Mouse (Mus musculus): Measurements from ENCODE around the gene Azi2. TPM values are rescaled to one million over a fixed set of nuclear protein-coding genes. Genes with fewer than 3 reads are reported as not detected.

Azi2 gene
- 151 to 231 TPM (median 193 TPM) in 3 replicates for total RNA-seq (2017)

DNA sequence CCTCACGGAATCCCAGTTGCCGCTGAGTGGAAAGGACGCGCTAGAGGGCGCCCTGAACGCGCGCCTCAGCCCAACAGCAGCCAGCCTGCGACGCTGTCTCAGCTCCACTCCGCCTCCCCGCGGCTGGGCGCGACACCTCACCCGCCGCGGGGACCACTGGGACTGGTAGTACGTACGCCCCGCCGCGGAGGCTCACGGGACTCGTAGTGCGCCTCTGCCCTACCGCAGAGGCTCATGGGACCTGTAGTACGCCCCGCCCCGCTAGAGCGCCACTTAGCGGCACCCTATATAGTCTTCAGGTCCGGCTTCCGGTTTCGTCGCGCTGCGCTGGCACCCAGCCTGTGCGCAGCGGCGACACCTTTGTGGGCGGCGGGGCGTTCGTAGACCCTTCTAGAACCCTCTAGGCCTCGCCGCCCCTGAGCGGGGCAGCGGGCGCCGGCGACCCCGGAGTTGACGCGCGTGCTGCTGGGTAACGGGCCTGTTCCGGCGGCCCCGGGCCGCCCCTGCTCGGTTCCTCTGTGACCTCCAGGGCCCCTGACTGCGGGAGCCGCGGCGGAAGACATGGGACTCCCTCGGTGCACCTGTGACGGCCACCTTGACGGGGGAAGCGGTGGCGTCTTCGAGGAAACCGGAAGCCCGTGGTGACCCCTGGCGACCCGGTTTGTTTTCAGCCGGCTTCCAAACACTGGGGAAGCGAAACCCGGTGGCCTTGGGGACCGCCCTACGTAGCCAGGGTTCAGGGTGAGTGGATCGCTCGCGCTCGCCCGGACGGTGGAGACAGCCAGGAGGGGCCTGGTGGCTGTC, at the start of gene Azi2:
Gene Azi2, plus strand, starts transcription at position 282 of the 804 bp plus-strand sequence.
- ATAC-seq (replicated peaks; ENCODE audit: insufficient number of reproducible peaks, low FRiP score, low TSS enrichment, poor library complexity, severe bottlenecking), result peak; percentile 94

- ATAC-seq (replicated peaks; ENCODE audit: insufficient number of reproducible peaks, low FRiP score, low TSS enrichment, poor library complexity, severe bottlenecking), result no peak
Measured at GRCm38 (mm10) chr9:117996631-117997030, 43.7 kb upstream of the Azi2 start.

GRCm38 (mm10) chr9:118001488-118001887, 38.8 kb upstream of the Azi2 start:
- no peak for ATAC-seq (replicated peaks; ENCODE audit: insufficient number of reproducible peaks, low FRiP score, low TSS enrichment, poor library complexity, severe bottlenecking)

GRCm38 (mm10) chr9:118003218-118003886, 36.9 kb upstream of the Azi2 start:
- no peak for ATAC-seq (replicated peaks; ENCODE audit: insufficient number of reproducible peaks, low FRiP score, low TSS enrichment, poor library complexity, severe bottlenecking)

- ATAC-seq (replicated peaks; ENCODE audit: insufficient number of reproducible peaks, low FRiP score, low TSS enrichment, poor library complexity, severe bottlenecking), result no peak
Measured at GRCm38 (mm10) chr9:118003937-118004336, 36.4 kb upstream of the Azi2 start.

DNA sequence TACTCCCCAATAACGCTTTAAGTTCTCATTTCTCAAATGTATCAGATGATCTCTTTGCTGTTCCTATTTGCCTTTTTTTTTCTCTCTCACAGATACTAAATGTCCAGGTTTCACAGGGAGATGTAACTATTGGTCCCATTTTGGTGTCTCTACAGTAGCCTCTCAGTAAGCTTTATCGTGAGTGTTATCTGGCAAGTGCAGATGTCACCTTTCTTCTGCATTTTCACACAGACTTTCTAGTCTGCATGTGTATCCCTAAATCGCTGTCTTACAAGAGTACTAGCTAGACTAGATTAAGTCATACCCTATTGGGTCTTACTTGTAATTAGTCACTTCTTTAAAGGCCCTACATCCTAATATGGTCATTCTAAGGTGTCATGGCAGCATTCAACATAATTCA, 27.4 kb upstream of the Azi2 start:
- no peak for ATAC-seq (replicated peaks; ENCODE audit: insufficient number of reproducible peaks, low FRiP score, low TSS enrichment, poor library complexity, severe bottlenecking)

GRCm38 (mm10) chr9:118024966-118025365, 15.3 kb upstream of the Azi2 start:
- no peak for ATAC-seq (replicated peaks; ENCODE audit: insufficient number of reproducible peaks, low FRiP score, low TSS enrichment, poor library complexity, severe bottlenecking)

- no peak for ATAC-seq (replicated peaks; ENCODE audit: insufficient number of reproducible peaks, low FRiP score, low TSS enrichment, poor library complexity, severe bottlenecking)
Measured at GRCm38 (mm10) chr9:118029490-118029889, 10.8 kb upstream of the Azi2 start.

- ATAC-seq (replicated peaks; ENCODE audit: insufficient number of reproducible peaks, low FRiP score, low TSS enrichment, poor library complexity, severe bottlenecking), result no peak
Measured at GRCm38 (mm10) chr9:118030252-118030651, 10.0 kb upstream of the Azi2 start.

DNA sequence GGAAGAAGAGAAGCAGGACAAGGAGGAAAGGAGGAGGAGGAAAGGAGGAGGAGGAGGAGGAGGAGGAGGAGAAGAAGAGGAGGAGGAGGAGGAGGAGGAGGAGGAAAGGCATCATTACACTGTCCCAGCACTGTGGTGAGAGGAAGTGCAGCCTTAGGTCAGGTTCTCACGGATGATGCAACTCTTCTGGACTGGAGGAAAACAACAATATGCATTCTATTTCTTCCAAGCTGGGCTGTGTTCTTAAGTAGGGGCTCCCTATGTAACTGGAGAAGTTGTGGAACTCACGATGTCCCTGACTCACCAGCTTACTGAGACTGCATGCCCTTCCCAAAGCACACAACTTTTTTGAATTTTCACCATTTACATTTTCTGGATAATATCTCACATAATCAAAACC, 8.6 kb upstream of the Azi2 start:
- no peak for ATAC-seq (replicated peaks; ENCODE audit: insufficient number of reproducible peaks, low FRiP score, low TSS enrichment, poor library complexity, severe bottlenecking)

GRCm38 (mm10) chr9:118034990-118035389, 5.3 kb upstream of the Azi2 start:
- no peak for ATAC-seq (replicated peaks; ENCODE audit: insufficient number of reproducible peaks, low FRiP score, low TSS enrichment, poor library complexity, severe bottlenecking)

- 0 out of 2 replicates have a peak, but pooled peaks have one; percentile 10 for ATAC-seq (replicated peaks; ENCODE audit: insufficient number of reproducible peaks, low FRiP score, low TSS enrichment, poor library complexity, severe bottlenecking)
Measured at GRCm38 (mm10) chr9:118041022-118041400, 712 bp downstream of the Azi2 start.

DNA sequence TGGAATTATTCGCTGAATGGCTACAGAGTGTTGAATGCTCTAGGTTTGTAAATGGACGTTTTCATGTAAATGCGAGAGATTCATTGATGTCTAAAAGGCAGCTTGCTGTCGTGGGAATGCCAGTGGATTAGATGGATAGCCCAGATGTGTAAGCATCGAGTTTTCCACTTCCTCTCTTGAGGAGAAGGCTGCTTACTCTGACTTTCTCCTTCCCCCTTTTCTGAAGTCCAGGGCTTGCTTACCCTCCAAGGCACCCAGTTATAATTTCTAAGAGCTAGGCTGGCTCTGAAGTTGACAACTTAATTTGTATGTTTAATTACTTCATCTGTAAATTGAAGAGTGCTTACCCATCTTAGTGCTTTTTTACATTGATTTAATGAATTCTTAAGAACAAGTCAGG, 1.3 kb downstream of the Azi2 start:
- no peak for ATAC-seq (replicated peaks; ENCODE audit: insufficient number of reproducible peaks, low FRiP score, low TSS enrichment, poor library complexity, severe bottlenecking)

GRCm38 (mm10) chr9:118042738-118043137, 2.4 kb downstream of the Azi2 start:
- no peak for ATAC-seq (replicated peaks; ENCODE audit: insufficient number of reproducible peaks, low FRiP score, low TSS enrichment, poor library complexity, severe bottlenecking)

- ATAC-seq (replicated peaks; ENCODE audit: insufficient number of reproducible peaks, low FRiP score, low TSS enrichment, poor library complexity, severe bottlenecking), result no peak
Measured at GRCm38 (mm10) chr9:118043581-118043980, 3.3 kb downstream of the Azi2 start.

DNA sequence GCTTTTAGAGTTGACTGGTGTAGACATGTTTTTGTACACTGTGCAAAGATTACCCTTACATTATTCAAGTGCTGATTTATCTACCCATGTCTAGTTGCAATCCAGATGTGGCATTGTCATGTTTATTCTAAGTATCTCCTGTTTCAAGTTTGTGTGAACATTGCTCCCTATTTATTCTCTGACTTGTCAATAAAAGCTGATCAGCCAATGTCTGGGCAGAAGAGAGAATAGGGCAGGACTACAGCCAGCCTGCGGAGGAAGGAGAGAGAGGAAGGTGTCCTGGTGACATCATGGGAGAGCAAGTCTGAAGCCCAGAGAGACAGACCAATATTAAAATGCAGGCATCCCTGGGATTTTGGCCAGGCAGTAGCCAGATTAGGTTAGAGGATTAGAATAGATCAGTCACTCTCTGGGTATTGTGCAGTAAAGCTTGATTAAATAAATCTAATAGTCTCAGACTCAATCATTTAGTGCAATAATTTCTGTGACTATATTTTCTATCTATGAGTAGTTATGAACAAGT, 4.8 kb downstream of the Azi2 start:
- no peak for ATAC-seq (replicated peaks; ENCODE audit: insufficient number of reproducible peaks, low FRiP score, low TSS enrichment, poor library complexity, severe bottlenecking)

- no peak for ATAC-seq (replicated peaks; ENCODE audit: insufficient number of reproducible peaks, low FRiP score, low TSS enrichment, poor library complexity, severe bottlenecking)
Measured at GRCm38 (mm10) chr9:118053286-118053685, 13.0 kb downstream of the Azi2 start.

DNA sequence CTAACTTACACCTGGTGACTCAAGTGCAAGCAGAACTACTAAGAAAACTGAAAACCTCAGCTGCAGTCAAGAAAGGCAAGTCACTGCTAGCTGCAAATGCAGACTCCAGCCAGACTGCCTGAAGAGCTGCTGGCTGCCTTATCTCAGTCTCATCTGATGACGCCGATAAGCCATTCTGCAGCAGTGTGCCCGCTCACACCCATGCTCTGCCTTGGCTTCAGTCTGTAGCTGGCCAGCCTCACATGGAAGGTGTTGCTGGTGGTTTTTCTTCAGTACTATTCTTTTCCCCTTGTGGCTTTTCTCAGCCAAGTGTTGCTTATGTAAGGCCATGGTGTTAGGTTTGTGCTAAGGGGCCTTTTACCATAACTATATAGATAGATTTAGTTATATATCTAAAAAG, 18.8 kb downstream of the Azi2 start:
- ATAC-seq (replicated peaks; ENCODE audit: insufficient number of reproducible peaks, low FRiP score, low TSS enrichment, poor library complexity, severe bottlenecking), result peak; percentile 47

GRCm38 (mm10) chr9:118070442-118070841, 30.1 kb downstream of the Azi2 start:
- no peak for ATAC-seq (replicated peaks; ENCODE audit: insufficient number of reproducible peaks, low FRiP score, low TSS enrichment, poor library complexity, severe bottlenecking)

DNA sequence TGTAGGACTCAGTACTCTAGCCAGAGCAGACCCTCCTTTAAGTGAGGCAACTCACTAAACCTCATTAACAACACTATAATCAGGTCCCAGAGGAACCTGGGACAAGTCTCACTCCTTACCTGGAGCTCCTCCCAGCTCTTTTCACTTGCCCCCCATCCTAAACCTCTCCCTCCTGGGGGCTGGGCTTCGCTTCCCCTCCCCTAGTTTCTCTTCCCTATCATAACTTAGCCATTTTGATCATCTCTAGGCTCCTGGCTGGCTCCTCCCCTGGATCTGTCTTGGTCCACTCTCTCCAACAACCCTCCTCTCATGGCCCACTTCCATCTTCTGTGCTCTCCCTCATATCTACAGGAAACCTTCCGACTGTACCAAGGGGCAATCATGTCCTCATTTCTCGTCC, 31.0 kb downstream of the Azi2 start:
- ATAC-seq (replicated peaks; ENCODE audit: insufficient number of reproducible peaks, low FRiP score, low TSS enrichment, poor library complexity, severe bottlenecking), result no peak
